Mouse (Mus musculus) MEL (cell line): ENCODE measurements around the gene Ints2.

ENCODE experiments used
- CTCF ChIP-seq, 3 experiments: IDR thresholded peaks in 2 of 3; conservative IDR thresholded peaks in 1 of 3; 2 replicates each; pipeline ENCODE4 v1.5.1; 2011 to 2012; ENCODE audit warnings: low read length in 3 of 3, low read depth in 2 of 3, mild to moderate bottlenecking in 2 of 3, improper control_type of control experiment in 1 of 3, inconsistent platforms in 1 of 3, mixed read lengths in 1 of 3, moderate library complexity in 1 of 3; ENCODE audit not compliant: control insufficient read depth in 1 of 3, insufficient read depth in 1 of 3, poor library complexity in 1 of 3, severe bottlenecking in 1 of 3
- EP300 ChIP-seq, 2 experiments: IDR thresholded peaks; 2 replicates each; pipeline ENCODE4 v1.6.1; 2011; ENCODE audit warnings: improper control_type of control experiment in 2 of 2, low read length in 2 of 2, low read depth in 1 of 2, mild to moderate bottlenecking in 1 of 2
- GABPA ChIP-seq: IDR thresholded peaks from 2 replicates; pipeline ENCODE4 v1.6.1; 2012; ENCODE audit warnings: low read depth, mild to moderate bottlenecking, inconsistent platforms, low read length, improper control_type of control experiment, moderate library complexity
- GATA1 ChIP-seq: IDR thresholded peaks from 2 replicates; pipeline ENCODE4 v1.6.1; 2011; ENCODE audit warnings: low read depth, low read length, improper control_type of control experiment
- JUND ChIP-seq: IDR thresholded peaks from 2 replicates; pipeline ENCODE4 v1.6.1; 2011; ENCODE audit warnings: low read depth, mild to moderate bottlenecking, improper control_type of control experiment, low read length
- MAX ChIP-seq: IDR thresholded peaks from 2 replicates; pipeline ENCODE4 v1.6.1; 2011; ENCODE audit warnings: low read length, improper control_type of control experiment
- MEF2A ChIP-seq: IDR thresholded peaks from 2 replicates; pipeline ENCODE4 v1.6.1; 2014; ENCODE audit warnings: low read depth, mild to moderate bottlenecking, inconsistent platforms, low read length, improper control_type of control experiment; ENCODE audit not compliant: poor library complexity, insufficient replicate concordance, severe bottlenecking; ENCODE audit errors: extremely low read depth
- NELFE ChIP-seq: IDR thresholded peaks from 2 replicates; pipeline ENCODE4 v1.6.1; 2011; ENCODE audit warnings: low read depth, low read length, improper control_type of control experiment
- RAD21 ChIP-seq: IDR thresholded peaks from 2 replicates; pipeline ENCODE4 v1.6.1; 2011; ENCODE audit warnings: mild to moderate bottlenecking, low read depth, low read length, improper control_type of control experiment
- TAL1 ChIP-seq: IDR thresholded peaks from 2 replicates; pipeline ENCODE4 v1.6.1; 2012; ENCODE audit warnings: mild to moderate bottlenecking, inconsistent platforms, low read length, moderate library complexity, mixed read lengths
- UBTF ChIP-seq: IDR thresholded peaks from 2 replicates; pipeline ENCODE4 v1.6.1; 2012; ENCODE audit warnings: low read depth, mild to moderate bottlenecking, inconsistent platforms, low read length, improper control_type of control experiment, moderate library complexity, borderline replicate concordance; ENCODE audit not compliant: insufficient read depth
- ZMIZ1 ChIP-seq: IDR thresholded peaks from 2 replicates; pipeline ENCODE4 v1.6.1; 2012; ENCODE audit warnings: low read depth, mild to moderate bottlenecking, inconsistent platforms, low read length, improper control_type of control experiment, moderate library complexity

DNA sequence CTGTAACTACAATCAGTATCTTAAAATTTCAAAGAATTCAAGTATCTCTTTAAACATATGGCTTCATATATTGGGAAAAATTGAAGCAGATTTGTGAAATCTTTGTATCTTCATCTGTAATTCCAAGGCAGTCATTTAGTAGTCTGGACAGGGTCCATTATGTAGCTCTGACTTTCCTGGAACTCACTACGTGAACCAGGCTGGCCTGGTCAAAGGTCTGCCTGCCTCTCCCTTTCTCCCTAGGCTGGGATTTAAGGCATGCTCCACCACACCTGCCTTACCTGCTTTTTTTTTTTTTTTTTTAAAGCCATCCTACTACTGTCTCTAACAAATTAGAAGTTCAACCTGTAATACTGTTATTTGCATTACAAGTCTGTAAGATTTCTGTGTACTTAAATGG, 45.6 kb downstream of the Ints2 start:
- TF ChIP-seq MAX (no peak), ZMIZ1 (no peak), TAL1 (no peak), CTCF (IDR thresholded peaks at IDR 0.05 in 2 of 3, conservative IDR thresholded peaks at IDR 0.05 in 1 of 3; ENCODE audit: control insufficient read depth in 1 of 3, insufficient read depth in 1 of 3, low read depth in 2 of 3, low read length in 3 of 3, poor library complexity in 1 of 3, severe bottlenecking in 1 of 3) (no peak), NELFE (no peak), UBTF (no peak), JUND (no peak), EP300 (IDR thresholded peaks at IDR 0.05; ENCODE audit: low read depth in 1 of 2, low read length in 2 of 2) (no peak), RAD21 (no peak), MEF2A (no peak), GATA1 (no peak), GABPA (no peak)
